In the genomic region with DNA sequence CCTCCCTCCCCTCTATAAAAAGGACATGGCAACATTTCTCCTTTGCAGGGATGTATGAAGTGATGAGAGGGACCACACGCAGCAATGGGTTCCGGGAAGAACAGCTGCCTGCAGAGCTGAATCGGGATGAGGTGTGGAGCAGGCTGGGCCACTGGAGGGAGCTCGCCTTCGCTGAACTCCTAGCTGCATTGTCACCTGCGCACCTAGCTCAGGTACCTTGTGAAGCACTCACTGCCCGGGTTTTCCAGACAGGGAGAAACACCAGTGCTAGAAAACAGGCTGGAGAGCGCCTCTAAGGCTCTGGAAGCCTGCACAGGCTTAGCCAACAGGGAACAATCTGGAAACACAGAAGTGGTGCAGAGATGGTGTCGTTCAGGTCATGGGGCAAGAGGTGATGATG, we compare ENCODE assay signal across 8 mouse cellular contexts. TPM values are rescaled to one million over a fixed set of nuclear protein-coding genes. Genes with fewer than 3 reads are reported as not detected.
DNase-seq lines count a peak whose midpoint lies in the region; ATAC-seq lines count a peak whose summit lies in the region.

No protein-coding gene starts in this region.

- H3K36me3 ChIP-seq in heart, embryonic 13.5 days, result no peaks in the 10 kb centered on the region
- no peaks in the 10 kb centered on the region for H3K36me3 ChIP-seq in forebrain, embryonic 10.5 days (replicated peaks)
- H3K36me3 ChIP-seq in kidney, embryonic 14.5 days (ENCODE audit: control insufficient read depth, insufficient read depth, low read length), result no peaks in the 10 kb centered on the region
- H3K36me3 ChIP-seq in midbrain, embryonic 12.5 days, result no peaks in the 10 kb centered on the region

- no peak overlapping the region for H3K9ac ChIP-seq in heart, embryonic 13.5 days
- H3K9ac ChIP-seq in kidney, embryonic 14.5 days (ENCODE audit: low read depth, low read length), result 0 out of 2 replicates have a peak overlapping the region, but pooled peaks have one; percentile 9
- peak overlapping the region; percentile 47 for H3K9ac ChIP-seq in midbrain, embryonic 12.5 days (replicated peaks)

- peaks cover 11% of the 10 kb centered on the region for H3K4me1 ChIP-seq in heart, embryonic 13.5 days
- peaks cover 42% of the 10 kb centered on the region for H3K4me1 ChIP-seq in forebrain, embryonic 10.5 days
- H3K4me1 ChIP-seq in kidney, embryonic 14.5 days (ENCODE audit: control insufficient read depth, insufficient read depth, low read length), result no peaks in the 10 kb centered on the region; the same call in 1 of the 2 replicates
- peaks cover 41% of the 10 kb centered on the region for H3K4me1 ChIP-seq in midbrain, embryonic 12.5 days

- 5% methylated on average over 9 of the region's 9 CpGs for WGBS in heart, embryonic 13.5 days
- 5% methylated on average over 9 of the region's 9 CpGs for WGBS in forebrain, embryonic 10.5 days
- WGBS in kidney, embryonic 14.5 days, result 4% methylated on average over 9 of the region's 9 CpGs
- WGBS in midbrain, embryonic 12.5 days, result 4% methylated on average over 9 of the region's 9 CpGs

- ATAC-seq in heart, embryonic 13.5 days (ENCODE audit: extremely low read depth, insufficient number of reproducible peaks, low FRiP score, low TSS enrichment), result no peak
- peak; percentile 50 for ATAC-seq in kidney, embryonic 14.5 days (ENCODE audit: low FRiP score, low TSS enrichment)
- 0 out of 2 replicates have a peak, but pooled peaks have one; percentile 25 for ATAC-seq in midbrain, embryonic 12.5 days (ENCODE audit: low FRiP score, low read depth)

- DNase-seq in heart, postnatal 10 days, result no peak
- DNase-seq in ZHBTc4 (ENCODE audit: low read depth, low spot score), result peak; percentile 47
- DNase-seq in forebrain, embryonic 10.5 days (ENCODE audit: extremely low spot score, low spot score), result peak; percentile 38
- DNase-seq in spleen, adult 12 weeks (ENCODE audit: low spot score), result no peak
- no peak for DNase-seq in B cell, adult 2 months

- H3K4me2 ChIP-seq in heart, embryonic 13.5 days, result peak overlapping the region; percentile 67
- peak overlapping the region; percentile 46 for H3K4me2 ChIP-seq in kidney, embryonic 14.5 days (replicated peaks; ENCODE audit: low read depth, low read length)
- peak overlapping the region; percentile 48 for H3K4me2 ChIP-seq in midbrain, embryonic 12.5 days (replicated peaks)

- peaks cover 38% of the 10 kb centered on the region for H3K27me3 ChIP-seq in heart, embryonic 13.5 days (replicated peaks)
- H3K27me3 ChIP-seq in forebrain, embryonic 10.5 days (ENCODE audit: poor library complexity, severe bottlenecking), result peaks cover 31% of the 10 kb centered on the region
- no peaks in the 10 kb centered on the region; the same call in 1 of the 2 replicates for H3K27me3 ChIP-seq in kidney, embryonic 14.5 days (ENCODE audit: control insufficient read depth, insufficient read depth, low read length)
- H3K27me3 ChIP-seq in midbrain, embryonic 12.5 days, result 0 out of 2 replicates have a peak, but pooled peaks cover 6% of the 10 kb centered on the region

- no peak overlapping the region for H3K27ac ChIP-seq in heart, embryonic 13.5 days (replicated peaks)
- peak overlapping the region; percentile 85 for H3K27ac ChIP-seq in forebrain, embryonic 10.5 days
- H3K27ac ChIP-seq in kidney, embryonic 14.5 days (ENCODE audit: low read depth, low read length), result no peak overlapping the region
- peak overlapping the region; percentile 77 for H3K27ac ChIP-seq in midbrain, embryonic 12.5 days (replicated peaks)

- no peaks in the 10 kb centered on the region for H3K9me3 ChIP-seq in heart, embryonic 13.5 days
- 0 out of 2 replicates have a peak, but pooled peaks cover 4% of the 10 kb centered on the region for H3K9me3 ChIP-seq in forebrain, embryonic 10.5 days
- no peaks in the 10 kb centered on the region for H3K9me3 ChIP-seq in kidney, embryonic 14.5 days (ENCODE audit: control insufficient read depth, low read length)
- H3K9me3 ChIP-seq in midbrain, embryonic 12.5 days, result no peaks in the 10 kb centered on the region

- intact Hi-C loops in heart, postnatal 10 days (cut with DNase I), result loop anchor here (5.0 kb wide), 2 partner anchors 209 to 484 kb away; no protein-coding TSS in a partner anchor

- H3K4me3 ChIP-seq in heart, embryonic 13.5 days, result no peak overlapping the region
- peak overlapping the region; percentile 49 for H3K4me3 ChIP-seq in forebrain, embryonic 10.5 days
- peak overlapping the region; percentile 27 for H3K4me3 ChIP-seq in kidney, embryonic 14.5 days (ENCODE audit: low read length)
- peak overlapping the region; percentile 28 for H3K4me3 ChIP-seq in midbrain, embryonic 12.5 days

RNA-seq across cellular contexts. Expression of a gene that starts 38.6 kb away (rescaled TPM):
- polyA plus RNA-seq in heart, embryonic 13.5 days (2015; fragmentation: Nextera tagmentation; extraction: Ambion mirVana), result 0.15 TPM in 1 of 2 replicates, not detected in the other
- total RNA-seq in heart, postnatal 10 days (2021), result under 1 TPM in 1 of 2 experiments, not detected in 1; 0.10 TPM
- polyA plus RNA-seq in forebrain, embryonic 10.5 days (2016; fragmentation: Nextera tagmentation; extraction: Ambion mirVana), result not detected in 2 replicates
- polyA plus RNA-seq in kidney, embryonic 14.5 days (2014; fragmentation: Nextera tagmentation; extraction: Ambion mirVana), result not detected in 2 replicates
- not detected in 2 replicates for polyA plus RNA-seq in midbrain, embryonic 12.5 days (2016; fragmentation: Nextera tagmentation; extraction: Ambion mirVana)

RNA-seq across cellular contexts. Expression of a gene that starts 43.7 kb away (rescaled TPM):
- 44.9 and 46.7 TPM in 2 replicates for polyA plus RNA-seq in heart, embryonic 13.5 days (2015; fragmentation: Nextera tagmentation; extraction: Ambion mirVana)
- total RNA-seq in heart, postnatal 10 days (2021), result 10 to 100 TPM; 10.6 to 12.4 TPM
- polyA plus RNA-seq in forebrain, embryonic 10.5 days (2016; fragmentation: Nextera tagmentation; extraction: Ambion mirVana), result 118 and 120 TPM in 2 replicates
- 71.7 and 90.6 TPM in 2 replicates for polyA plus RNA-seq in kidney, embryonic 14.5 days (2014; fragmentation: Nextera tagmentation; extraction: Ambion mirVana)
- 53.3 and 66.7 TPM in 2 replicates for polyA plus RNA-seq in midbrain, embryonic 12.5 days (2016; fragmentation: Nextera tagmentation; extraction: Ambion mirVana)

Comparison
In these comparisons a context has a peak if more than half of its experiments do, and no peak if none do; other contexts are left out.
1. H3K27ac ChIP-seq: peak in forebrain, embryonic 10.5 days (single experiment) and midbrain, embryonic 12.5 days (single experiment); none in heart, embryonic 13.5 days (single experiment) and kidney, embryonic 14.5 days (single experiment).
2. DNase-seq: peak in ZHBTc4 (single experiment) and forebrain, embryonic 10.5 days (single experiment); none in heart, postnatal 10 days (0 of 2), spleen, adult 12 weeks (single experiment) and B cell, adult 2 months (0 of 2).
3. Peak in every context shown above with its lines, with median percentiles within 50 percentile points of each other: H3K4me2 ChIP-seq.